Comparison of ENCODE assay signal across 14 mouse cellular contexts in the genomic region with DNA sequence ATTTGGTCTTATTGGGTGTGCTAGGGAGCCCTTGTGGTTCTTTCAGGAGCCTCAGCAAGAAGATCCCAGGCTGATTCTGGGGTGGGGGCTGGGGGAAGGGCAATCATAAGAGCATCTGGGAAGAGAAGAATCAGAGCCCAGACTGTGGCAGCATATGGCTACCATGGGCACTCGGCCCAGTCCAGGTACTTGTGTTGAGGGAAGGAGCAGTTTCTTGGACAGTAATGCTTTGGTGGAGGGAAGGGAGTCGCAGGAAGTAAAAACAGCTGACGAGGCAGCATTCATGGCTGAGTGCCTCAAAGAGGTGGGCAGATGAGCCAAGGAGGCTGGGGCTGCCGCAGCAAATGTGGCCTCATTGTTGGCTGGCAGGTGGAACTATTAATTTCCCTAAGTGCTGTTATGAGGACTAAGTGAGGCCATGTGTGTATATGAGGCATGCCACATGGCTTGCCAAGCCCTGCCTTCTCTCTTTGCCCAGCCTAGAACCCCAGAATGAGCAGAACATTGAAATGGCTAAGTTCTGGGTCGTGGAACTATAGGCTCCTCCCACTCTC.
DNase-seq lines count a peak whose midpoint lies in the region; ATAC-seq lines count a peak whose summit lies in the region.
"Had no signal": no experiment of that assay in that cellular context is flagged by ENCODE, and none has a peak within 500 bp of the region (broad histone marks: within the 10 kb centered on the region; RNA-seq: fewer than 3 reads in every experiment).

No protein-coding gene starts in this region.

- H3K4me2 ChIP-seq in hindbrain, embryonic 13.5 days = no peak overlapping the region
- H3K4me2 ChIP-seq: embryonic facial prominence, embryonic 15.5 days; limb, embryonic 13.5 days; neural tube, embryonic 15.5 days had no signal

- no peaks in the 10 kb centered on the region for H3K36me3 ChIP-seq in hindbrain, embryonic 13.5 days
- no peaks in the 10 kb centered on the region for H3K36me3 ChIP-seq in hindbrain, embryonic 10.5 days
- H3K36me3 ChIP-seq: embryonic facial prominence, embryonic 15.5 days; limb, embryonic 13.5 days; neural tube, embryonic 15.5 days had no signal

- ATAC-seq in hindbrain, embryonic 13.5 days (ENCODE audit: low FRiP score) = peak; percentile 24; the same call in 1 of the 2 replicates

- H3K4me3 ChIP-seq in hindbrain, embryonic 13.5 days = no peak overlapping the region
- no peak overlapping the region for H3K4me3 ChIP-seq in hindbrain, embryonic 10.5 days
- H3K4me3 ChIP-seq: embryonic facial prominence, embryonic 15.5 days; limb, embryonic 13.5 days; neural tube, embryonic 15.5 days had no signal

- WGBS in hindbrain, embryonic 13.5 days = 68% methylated on average over 5 of the region's 5 CpGs
- 84% methylated on average over 5 of the region's 5 CpGs for WGBS in hindbrain, embryonic 10.5 days

- no peak overlapping the region for H3K9ac ChIP-seq in hindbrain, embryonic 13.5 days
- H3K9ac ChIP-seq: embryonic facial prominence, embryonic 15.5 days; limb, embryonic 13.5 days; neural tube, embryonic 15.5 days had no signal

- H3K27me3 ChIP-seq in hindbrain, embryonic 13.5 days = 0 out of 2 replicates have a peak, but pooled peaks cover 2% of the 10 kb centered on the region
- no peaks in the 10 kb centered on the region for H3K27me3 ChIP-seq in hindbrain, embryonic 10.5 days (ENCODE audit: insufficient read depth, poor library complexity, severe bottlenecking)
- H3K27me3 ChIP-seq: embryonic facial prominence, embryonic 15.5 days; limb, embryonic 13.5 days; neural tube, embryonic 15.5 days had no signal

- H3K9me3 ChIP-seq in hindbrain, embryonic 13.5 days = no peaks in the 10 kb centered on the region
- no peaks in the 10 kb centered on the region for H3K9me3 ChIP-seq in hindbrain, embryonic 10.5 days
- H3K9me3 ChIP-seq: embryonic facial prominence, embryonic 15.5 days; limb, embryonic 13.5 days; neural tube, embryonic 15.5 days had no signal

- peaks cover 29% of the 10 kb centered on the region for H3K4me1 ChIP-seq in hindbrain, embryonic 13.5 days (replicated peaks)
- peaks cover 17% of the 10 kb centered on the region for H3K4me1 ChIP-seq in hindbrain, embryonic 10.5 days (replicated peaks)

- no peak overlapping the region for H3K27ac ChIP-seq in hindbrain, embryonic 13.5 days
- H3K27ac ChIP-seq in hindbrain, embryonic 10.5 days = no peak overlapping the region
- H3K27ac ChIP-seq: embryonic facial prominence, embryonic 15.5 days; limb, embryonic 13.5 days; neural tube, embryonic 15.5 days had no signal

- DNase-seq in hindbrain, embryonic 10.5 days (ENCODE audit: low spot score) = no peak
- peak; percentile 44 for DNase-seq in right cerebral cortex, postnatal 14 days
- DNase-seq in right cerebral cortex, postnatal 4 days = no peak
- DNase-seq in cerebellum, postnatal 25 days = peak; percentile 69 to 80
- no peak for DNase-seq in gastrocnemius, adult 18-20 months (ENCODE audit: low spot score)
- no peak for DNase-seq in MN1 (ENCODE audit: low spot score)
- DNase-seq: B cell, adult 2 months; kidney, adult 18-20 months; kidney, postnatal 14 days; thymus, postnatal 36 days had no signal

Comparison
In these comparisons a context has a peak if more than half of its experiments do, and no peak if none do; other contexts are left out.
1. DNase-seq: peak in right cerebral cortex, postnatal 14 days (single experiment) and cerebellum, postnatal 25 days (2 of 2); none in hindbrain, embryonic 10.5 days (single experiment), right cerebral cortex, postnatal 4 days (single experiment), gastrocnemius, adult 18-20 months (single experiment) and MN1 (single experiment).